Mouse (Mus musculus): ENCODE results near the gene Lrmp. TPM values are rescaled to one million over a fixed set of nuclear protein-coding genes. Genes with fewer than 3 reads are reported as not detected.
"Not testable (repeated sequence)": the region's sequence is repeated elsewhere in the genome, so short reads cannot be mapped to it uniquely, and the experiment has no call there.

The Lrmp gene
- polyA plus RNA-seq, 1 experiment from 2014 or later, result 3.6 TPM

DNA sequence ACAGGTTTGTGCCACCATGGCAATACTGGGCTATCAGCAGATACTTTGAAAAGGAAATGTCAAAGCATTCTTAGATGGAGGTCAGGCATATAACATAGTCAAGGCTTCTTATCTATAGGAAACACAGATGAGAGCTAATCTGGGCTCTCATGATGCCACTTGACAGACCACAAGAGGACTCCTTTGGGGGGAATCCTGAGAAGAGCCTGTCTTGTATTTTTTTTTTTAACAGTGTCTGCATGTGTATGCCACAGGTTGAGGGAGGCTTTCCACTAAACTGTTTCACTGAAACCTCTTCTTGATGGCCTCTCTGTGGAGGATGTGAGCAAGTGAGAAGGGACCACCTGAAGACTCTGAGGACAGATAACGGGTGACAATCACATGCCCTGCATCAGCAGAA, 9.2 kb downstream of the Lrmp start:
- WGBS, result 71% methylated on average over 1 of the region's 1 CpGs
- H3K4me3 ChIP-seq, result no peak overlapping the region
- H3K9me3 ChIP-seq, result no peaks in the 10 kb centered on the region; the same call in 1 of the 2 replicates
- no peaks in the 10 kb centered on the region for H3K36me3 ChIP-seq
- ATAC-seq (ENCODE audit: low FRiP score, low read depth), result no peak
- H3K4me1 ChIP-seq, result peaks cover 20% of the 10 kb centered on the region; the same call in 1 of the 2 replicates
- no peak overlapping the region for H3K27ac ChIP-seq
- no peak overlapping the region for H3K4me2 ChIP-seq (replicated peaks)
- no peak overlapping the region for H3K9ac ChIP-seq
- H3K27me3 ChIP-seq, result no peaks in the 10 kb centered on the region

GRCm38 (mm10) chr6:145125591-145126113, 10.2 kb downstream of the Lrmp start:
- peaks cover 20% of the 10 kb centered on the region; the same call in 1 of the 2 replicates for H3K4me1 ChIP-seq
- no peaks in the 10 kb centered on the region for H3K27me3 ChIP-seq
- no peaks in the 10 kb centered on the region for H3K36me3 ChIP-seq
- H3K4me3 ChIP-seq, result no peak overlapping the region
- ATAC-seq (ENCODE audit: low FRiP score, low read depth), result no peak
- H3K9ac ChIP-seq, result no peak overlapping the region
- H3K9me3 ChIP-seq, result no peaks in the 10 kb centered on the region; the same call in 1 of the 2 replicates
- no peak overlapping the region for H3K4me2 ChIP-seq (replicated peaks)
- 67% methylated on average over 7 of the region's 7 CpGs for WGBS
- H3K27ac ChIP-seq, result no peak overlapping the region

DNA sequence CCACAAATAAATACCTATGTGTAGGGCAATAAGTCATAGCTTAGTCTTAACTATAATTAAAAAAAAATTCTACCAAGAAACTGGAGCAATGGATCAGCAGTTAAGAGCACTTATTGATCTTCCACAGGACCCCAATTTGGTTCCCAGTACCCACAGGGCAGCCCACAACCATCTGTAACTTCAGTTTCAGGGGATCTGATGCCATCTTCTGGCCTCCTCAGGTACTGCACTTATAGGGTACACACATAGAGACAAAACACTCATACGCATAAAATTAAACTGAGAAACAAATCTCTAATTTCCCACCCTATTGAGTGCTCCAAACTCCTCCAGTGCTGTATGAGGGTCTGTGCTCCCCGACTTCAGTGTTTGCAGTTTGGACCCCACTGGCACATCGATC, 12.2 kb downstream of the Lrmp start:
- no peak for ATAC-seq (ENCODE audit: low FRiP score, low read depth)
- no peaks in the 10 kb centered on the region for H3K36me3 ChIP-seq
- H3K4me1 ChIP-seq, result peaks cover 6% of the 10 kb centered on the region; the same call in 1 of the 2 replicates
- WGBS, result 90% methylated on average over 3 of the region's 3 CpGs
- no peak overlapping the region for H3K4me3 ChIP-seq
- no peak overlapping the region for H3K27ac ChIP-seq
- H3K9ac ChIP-seq, result no peak overlapping the region
- H3K27me3 ChIP-seq, result no peaks in the 10 kb centered on the region
- H3K9me3 ChIP-seq, result no peaks in the 10 kb centered on the region; the same call in 1 of the 2 replicates
- no peak overlapping the region for H3K4me2 ChIP-seq (replicated peaks)

DNA sequence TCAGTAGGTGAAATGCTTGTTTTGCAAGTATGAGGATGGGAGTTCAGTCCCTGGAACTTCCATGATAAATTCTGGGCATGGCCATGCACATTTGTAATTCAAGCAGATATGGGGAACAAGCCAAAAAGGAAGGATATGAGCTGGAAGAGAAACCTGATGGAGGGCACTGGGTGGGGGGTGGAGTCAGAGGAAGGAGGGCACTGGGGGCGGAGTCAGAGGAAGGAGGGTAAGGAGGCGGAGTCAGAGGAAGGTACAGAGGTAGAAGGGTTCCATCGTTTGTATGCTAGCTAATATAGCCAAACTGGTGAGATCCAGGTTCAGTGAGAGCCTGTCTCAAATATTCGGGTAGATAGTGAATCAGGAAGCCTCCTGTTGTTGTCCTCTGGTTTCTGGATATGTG, 14.1 kb downstream of the Lrmp start:
- Histone ChIP-seq H3K4me1 (no peaks in the 10 kb centered on the region), H3K9ac (no peak overlapping the region), H3K9me3 (no peaks in the 10 kb centered on the region; the same call in 1 of the 2 replicates), H3K27ac (no peak overlapping the region), H3K4me2 (replicated peaks) (no peak overlapping the region), H3K27me3 (no peaks in the 10 kb centered on the region), H3K4me3 (no peak overlapping the region), H3K36me3 (no peaks in the 10 kb centered on the region)
- ATAC-seq (ENCODE audit: low FRiP score, low read depth), result no peak
- 77% methylated on average over 4 of the region's 4 CpGs for WGBS

DNA sequence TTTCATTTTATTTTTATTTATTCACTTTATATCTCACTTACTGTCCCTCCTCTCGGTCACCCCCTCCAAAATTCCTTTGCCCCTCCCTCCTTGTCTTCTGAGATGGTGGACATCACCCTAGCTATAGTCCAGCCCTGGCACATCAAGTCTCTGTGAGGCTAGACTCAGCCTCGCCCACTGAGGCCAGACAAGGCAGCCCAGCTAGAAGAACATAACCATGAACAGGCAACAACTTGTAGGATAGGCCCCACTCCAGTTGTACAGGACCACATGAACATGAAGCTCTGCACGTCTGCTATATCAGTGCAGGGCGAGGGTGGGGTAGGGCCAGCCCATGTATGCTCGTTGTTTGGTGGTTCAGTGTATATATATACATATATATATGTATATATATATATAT, 16.5 kb downstream of the Lrmp start:
- H3K4me2 ChIP-seq (replicated peaks), result no peak overlapping the region
- no peak overlapping the region for H3K27ac ChIP-seq
- no peaks in the 10 kb centered on the region for H3K27me3 ChIP-seq
- no peak overlapping the region for H3K9ac ChIP-seq
- no peak overlapping the region for H3K4me3 ChIP-seq
- ATAC-seq (ENCODE audit: low FRiP score, low read depth), result no peak
- H3K4me1 ChIP-seq, result no peaks in the 10 kb centered on the region
- WGBS, result 84% methylated on average over 5 of the region's 5 CpGs
- no peaks in the 10 kb centered on the region; the same call in 1 of the 2 replicates for H3K9me3 ChIP-seq
- no peaks in the 10 kb centered on the region for H3K36me3 ChIP-seq

- H3K4me2 ChIP-seq (replicated peaks); ATAC-seq (ENCODE audit: low FRiP score, low read depth); H3K36me3 ChIP-seq; H3K4me3 ChIP-seq; H3K9me3 ChIP-seq; H3K27me3 ChIP-seq; H3K27ac ChIP-seq; H3K4me1 ChIP-seq; H3K9ac ChIP-seq: not testable (repeated sequence)
- 73% methylated on average over 5 of the region's 5 CpGs for WGBS
These were observed 17.5 kb downstream of the Lrmp start for GRCm38 (mm10) chr6:145132969-145133368.

DNA sequence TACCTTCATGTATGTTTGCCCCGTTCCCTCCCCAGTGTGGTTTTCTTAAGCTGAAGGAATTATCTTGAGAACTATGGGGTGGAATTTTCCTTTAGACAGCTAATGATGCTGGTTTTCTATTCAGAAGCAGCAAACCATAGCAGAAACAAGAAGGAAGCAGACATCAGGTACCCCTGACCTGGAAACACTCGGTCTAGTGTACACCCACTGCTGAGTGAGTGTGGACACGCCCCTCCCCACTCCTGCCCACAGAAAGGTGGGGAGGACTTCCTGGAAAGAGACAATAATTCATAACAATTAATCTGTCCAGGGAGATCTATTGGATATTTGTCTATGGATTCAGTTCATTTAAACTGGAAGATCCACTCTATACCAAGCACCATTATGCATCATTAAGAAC, 19.8 kb downstream of the Lrmp start:
- no peaks in the 10 kb centered on the region for H3K9me3 ChIP-seq
- no peak overlapping the region for H3K9ac ChIP-seq
- no peak overlapping the region for H3K4me2 ChIP-seq (replicated peaks)
- no peak overlapping the region for H3K4me3 ChIP-seq
- H3K4me1 ChIP-seq, result peaks cover 7% of the 10 kb centered on the region; the same call in 1 of the 2 replicates
- no peak overlapping the region for H3K27ac ChIP-seq
- H3K36me3 ChIP-seq, result no peaks in the 10 kb centered on the region
- no peak for ATAC-seq (ENCODE audit: low FRiP score, low read depth)
- H3K27me3 ChIP-seq, result no peaks in the 10 kb centered on the region
- 75% methylated on average over 3 of the region's 3 CpGs for WGBS

DNA sequence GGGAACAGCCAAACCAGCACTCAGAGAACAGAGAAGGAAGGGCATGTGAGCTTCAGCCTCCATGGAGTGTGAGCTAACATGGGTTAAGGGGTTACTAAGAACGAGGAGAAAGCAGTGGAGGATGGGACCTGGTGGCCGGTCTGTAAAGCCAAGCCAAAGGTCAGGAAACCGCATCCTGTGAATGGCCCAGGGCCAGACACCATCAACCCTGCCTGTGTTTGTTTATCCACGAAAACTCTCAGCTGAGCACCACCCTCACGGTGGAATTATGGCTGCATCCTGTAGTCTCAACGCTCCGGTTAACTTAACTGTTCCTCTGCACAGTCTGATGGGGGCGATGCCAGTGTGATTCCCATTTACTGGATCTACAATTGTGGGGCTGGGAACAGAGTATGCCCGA, 20.4 kb downstream of the Lrmp start:
- Histone ChIP-seq H3K9me3 (no peaks in the 10 kb centered on the region), H3K27ac (no peak overlapping the region), H3K4me3 (no peak overlapping the region), H3K27me3 (no peaks in the 10 kb centered on the region), H3K36me3 (no peaks in the 10 kb centered on the region), H3K9ac (no peak overlapping the region), H3K4me2 (replicated peaks) (no peak overlapping the region), H3K4me1 (peaks cover 11% of the 10 kb centered on the region; the same call in 1 of the 2 replicates)
- no peak for ATAC-seq (ENCODE audit: low FRiP score, low read depth)
- 59% methylated on average over 9 of the region's 9 CpGs for WGBS

DNA sequence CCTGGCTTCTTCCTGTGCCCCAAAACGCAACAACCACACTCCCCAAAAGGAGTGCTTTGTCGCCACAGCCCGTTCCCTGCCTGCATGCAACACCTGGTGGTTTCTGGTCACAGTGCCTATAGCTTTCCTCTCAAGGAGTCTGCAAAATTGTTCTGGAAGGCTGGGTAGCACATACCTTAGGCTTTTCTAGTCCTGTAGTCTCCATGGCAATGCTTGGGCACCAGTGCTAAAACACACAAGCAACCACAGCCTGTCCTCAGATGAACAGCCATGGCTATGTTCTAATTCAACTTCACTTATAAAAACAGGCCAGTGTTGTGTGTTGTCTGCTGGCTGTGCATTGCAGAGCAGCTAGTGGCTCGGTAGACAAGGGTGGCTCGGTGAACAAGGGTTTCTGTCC, 21.4 kb downstream of the Lrmp start:
- no peak overlapping the region for H3K9ac ChIP-seq
- no peaks in the 10 kb centered on the region for H3K36me3 ChIP-seq
- WGBS, result 88% methylated on average over 5 of the region's 5 CpGs
- no peaks in the 10 kb centered on the region for H3K27me3 ChIP-seq
- H3K27ac ChIP-seq, result no peak overlapping the region
- H3K4me1 ChIP-seq, result peaks cover 15% of the 10 kb centered on the region; the same call in 1 of the 2 replicates
- H3K9me3 ChIP-seq, result no peaks in the 10 kb centered on the region
- ATAC-seq (ENCODE audit: low FRiP score, low read depth), result no peak
- no peak overlapping the region for H3K4me2 ChIP-seq (replicated peaks)
- no peak overlapping the region for H3K4me3 ChIP-seq

- 91% methylated on average over 13 of the region's 13 CpGs for WGBS
- Histone ChIP-seq H3K27ac (no peak overlapping the region), H3K9me3 (no peaks in the 10 kb centered on the region)
These were observed 23.8 kb downstream of the Lrmp start for GRCm38 (mm10) chr6:145139236-145139635.

DNA sequence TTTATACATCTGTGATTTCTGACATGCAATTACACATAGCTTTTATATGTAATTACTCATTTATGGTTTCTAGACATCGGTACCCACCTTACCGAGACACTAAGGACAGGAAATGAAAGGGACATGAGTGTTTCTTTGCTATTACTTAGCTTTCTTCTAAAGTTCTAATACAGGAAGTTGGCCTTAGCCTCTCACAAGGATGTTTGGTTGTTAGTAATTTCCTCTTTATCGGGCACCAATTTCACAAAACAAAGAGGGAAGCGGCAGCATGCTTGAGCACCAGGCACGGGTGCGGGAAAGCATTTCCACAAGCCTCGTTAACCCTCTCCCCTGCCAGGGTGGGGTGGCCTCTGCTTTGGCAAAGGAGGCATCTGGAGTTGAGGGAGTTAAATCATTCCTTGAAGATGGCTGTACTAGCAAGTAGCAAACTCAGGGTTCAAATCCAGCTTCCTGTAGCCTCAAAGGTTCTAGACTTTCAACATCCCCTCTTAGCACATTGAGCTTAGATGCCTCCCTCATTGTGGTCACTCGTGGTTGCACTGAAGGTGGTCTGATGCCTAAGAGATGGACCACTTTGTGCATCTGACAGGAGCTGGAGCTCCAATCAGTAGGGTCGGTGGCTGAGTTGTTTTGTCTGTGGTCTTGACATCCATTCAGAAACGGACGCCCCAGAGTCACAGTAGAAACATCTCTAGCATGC, 24.5 kb downstream of the Lrmp start:
- no peak overlapping the region for H3K4me2 ChIP-seq (replicated peaks)
- H3K27me3 ChIP-seq, result no peaks in the 10 kb centered on the region
- ATAC-seq (ENCODE audit: low FRiP score, low read depth), result no peak
- H3K9ac ChIP-seq, result no peak overlapping the region
- no peaks in the 10 kb centered on the region for H3K36me3 ChIP-seq
- H3K4me3 ChIP-seq, result no peak overlapping the region
- H3K27ac ChIP-seq, result no peak overlapping the region
- no peaks in the 10 kb centered on the region for H3K9me3 ChIP-seq
- H3K4me1 ChIP-seq, result peaks cover 23% of the 10 kb centered on the region
- WGBS, result 68% methylated on average over 11 of the region's 11 CpGs

More at GRCm38 (mm10) chr6:145139236-145139635, 23.8 kb downstream of the Lrmp start:
- Histone ChIP-seq H3K36me3 (no peaks in the 10 kb centered on the region), H3K4me3 (no peak overlapping the region), H3K4me1 (peaks cover 23% of the 10 kb centered on the region), H3K9ac (no peak overlapping the region), H3K27me3 (no peaks in the 10 kb centered on the region), H3K4me2 (replicated peaks) (no peak overlapping the region)
- ATAC-seq (ENCODE audit: low FRiP score, low read depth), result no peak

- no peak overlapping the region for H3K9ac ChIP-seq
- ATAC-seq (ENCODE audit: low FRiP score, low read depth), result no peak
- H3K27ac ChIP-seq, result no peak overlapping the region
- H3K4me3 ChIP-seq, result no peak overlapping the region
- no peaks in the 10 kb centered on the region for H3K36me3 ChIP-seq
- no peaks in the 10 kb centered on the region for H3K9me3 ChIP-seq
- no peaks in the 10 kb centered on the region for H3K27me3 ChIP-seq
- WGBS, result 66% methylated on average over 11 of the region's 11 CpGs
- H3K4me1 ChIP-seq, result peaks cover 23% of the 10 kb centered on the region
- no peak overlapping the region for H3K4me2 ChIP-seq (replicated peaks)
These were observed 25.3 kb downstream of the Lrmp start for GRCm38 (mm10) chr6:145140706-145141105.

GRCm38 (mm10) chr6:145141827-145142226, 26.4 kb downstream of the Lrmp start:
- no peak overlapping the region for H3K4me2 ChIP-seq (replicated peaks)

More at GRCm38 (mm10) chr6:145141827-145142226, 26.4 kb downstream of the Lrmp start:
- no peak overlapping the region for H3K27ac ChIP-seq
- no peaks in the 10 kb centered on the region for H3K9me3 ChIP-seq
- no peaks in the 10 kb centered on the region for H3K36me3 ChIP-seq
- no peak overlapping the region for H3K4me3 ChIP-seq
- H3K4me1 ChIP-seq, result peaks cover 23% of the 10 kb centered on the region
- no peak for ATAC-seq (ENCODE audit: low FRiP score, low read depth)
- H3K9ac ChIP-seq, result no peak overlapping the region
- 92% methylated on average over 12 of the region's 12 CpGs for WGBS
- H3K27me3 ChIP-seq, result no peaks in the 10 kb centered on the region

Measured in limb, embryonic 13.5 days (tissue).